Mouse (Mus musculus) G1E (cell line): ENCODE data around the gene Rps3.

Experiments
- CTCF ChIP-seq: IDR thresholded peaks from 2 replicates; pipeline ENCODE4 v1.5.1; 2012; ENCODE audit warnings: low read depth, low read length, inconsistent platforms, mixed read lengths
- GATA1 ChIP-seq: IDR thresholded peaks from 2 replicates; pipeline ENCODE4 v1.6.1; 2012; ENCODE audit warnings: borderline replicate concordance, low read length, inconsistent platforms, mixed read lengths
- POLR2AphosphoS5 ChIP-seq: IDR thresholded peaks from 2 replicates; pipeline ENCODE4 v1.6.1; 2012; ENCODE audit warnings: low read depth, low read length, inconsistent platforms; ENCODE audit not compliant: insufficient replicate concordance

DNA sequence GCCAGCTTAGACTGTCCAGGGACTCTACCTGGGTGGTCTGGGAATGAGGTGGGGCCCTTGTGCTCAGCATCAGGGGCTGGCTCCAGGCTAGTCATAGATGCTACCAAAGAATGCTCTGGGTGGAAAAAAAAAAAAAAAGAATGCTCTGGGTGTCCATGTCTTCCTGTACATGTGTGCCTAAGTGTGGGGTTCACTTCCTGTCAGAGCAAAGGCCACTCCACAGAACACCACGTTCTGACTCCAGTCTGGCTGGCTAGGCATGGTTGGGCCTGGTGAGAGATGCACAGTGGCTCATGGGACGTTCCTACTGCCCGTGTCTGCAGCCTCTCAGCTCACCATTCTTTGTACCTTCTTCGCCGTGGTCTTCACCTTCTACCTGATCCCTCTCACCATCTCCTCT lies 34.9 kb downstream of the Rps3 start:
- TF ChIP-seq CTCF: no peak
- no peak for TF ChIP-seq POLR2AphosphoS5
- TF ChIP-seq GATA1: no peak
